Mouse (Mus musculus): ENCODE results near the gene Zscan26.
A peak's percentile ranks its signal among the peaks of the same experiment; 100 is the strongest.
"Not testable (repeated sequence)": the region's sequence is repeated elsewhere in the genome, so short reads cannot be mapped to it uniquely, and the experiment has no call there.

Zscan26 gene

GRCm38 (mm10) chr13:21453449-21453848 lies at the start of gene Zscan26:
Zscan26 (minus strand) TSS chr13:21453730.
- ATAC-seq (ENCODE audit: low TSS enrichment), result peak; percentile 99

- no peak for ATAC-seq (ENCODE audit: low TSS enrichment)
These were observed 48.8 kb upstream of the Zscan26 start for GRCm38 (mm10) chr13:21502296-21502695.

- not testable (repeated sequence) for ATAC-seq (ENCODE audit: low TSS enrichment)
These were observed 47.7 kb upstream of the Zscan26 start, which contains the start of gene Gm11273 for GRCm38 (mm10) chr13:21501182-21501581. Gm11273 (minus strand) TSS chr13:21501418.

GRCm38 (mm10) chr13:21495080-21495479 lies 41.5 kb upstream of the Zscan26 start, which contains the start of gene AK157302:
AK157302 (plus strand) TSS chr13:21495223.
- ATAC-seq (ENCODE audit: low TSS enrichment), result no peak

GRCm38 (mm10) chr13:21492847-21493246 lies 39.3 kb upstream of the Zscan26 start:
- ATAC-seq (ENCODE audit: low TSS enrichment), result no peak

- ATAC-seq (ENCODE audit: low TSS enrichment), result no peak
These were observed 33.4 kb upstream of the Zscan26 start for GRCm38 (mm10) chr13:21486881-21487280.

GRCm38 (mm10) chr13:21478759-21479670 lies 25.5 kb upstream of the Zscan26 start, which contains the start of the genes Zkscan4 and Gm10065:
Zkscan4 (plus strand) TSS chr13:21478907.
Gm10065 (minus strand) TSS chr13:21479441.
- ATAC-seq (ENCODE audit: low TSS enrichment), result peak; percentile 99

GRCm38 (mm10) chr13:21472427-21472826 lies 18.9 kb upstream of the Zscan26 start:
- ATAC-seq (ENCODE audit: low TSS enrichment), result no peak

- ATAC-seq (ENCODE audit: low TSS enrichment), result no peak
These were observed 15.6 kb upstream of the Zscan26 start for GRCm38 (mm10) chr13:21469097-21469496.

GRCm38 (mm10) chr13:21468061-21469019 lies 14.8 kb upstream of the Zscan26 start, which contains the start of gene Nkapl:
Nkapl (minus strand) TSS chr13:21468509.
- peak; percentile 99 for ATAC-seq (ENCODE audit: low TSS enrichment)

- ATAC-seq (ENCODE audit: low TSS enrichment), result no peak
These were observed 13.8 kb upstream of the Zscan26 start for GRCm38 (mm10) chr13:21467336-21467735.

GRCm38 (mm10) chr13:21462516-21462915 lies 9.0 kb upstream of the Zscan26 start:
- ATAC-seq (ENCODE audit: low TSS enrichment), result not testable (repeated sequence)

- no peak for ATAC-seq (ENCODE audit: low TSS enrichment)
These were observed 2.8 kb upstream of the Zscan26 start for GRCm38 (mm10) chr13:21456347-21456746.

GRCm38 (mm10) chr13:21454133-21454532 lies 603 bp upstream of the Zscan26 start:
- no peak for ATAC-seq (ENCODE audit: low TSS enrichment)

GRCm38 (mm10) chr13:21453042-21453441 lies 488 bp downstream of the Zscan26 start:
- peak; percentile 51 for ATAC-seq (ENCODE audit: low TSS enrichment)

- ATAC-seq (ENCODE audit: low TSS enrichment), result no peak
These were observed 5.5 kb downstream of the Zscan26 start for GRCm38 (mm10) chr13:21447856-21448614.

- ATAC-seq (ENCODE audit: low TSS enrichment), result no peak
These were observed 6.7 kb downstream of the Zscan26 start for GRCm38 (mm10) chr13:21446796-21447195.

- peak; percentile 42 for ATAC-seq (ENCODE audit: low TSS enrichment)
These were observed 12.3 kb downstream of the Zscan26 start for GRCm38 (mm10) chr13:21441207-21441572.

- peak; percentile 96 for ATAC-seq (ENCODE audit: low TSS enrichment)
These were observed 12.9 kb downstream of the Zscan26 start, which contains the start of gene Pgbd1 for GRCm38 (mm10) chr13:21440503-21441206. Pgbd1 (minus strand) TSS chr13:21441058.

- ATAC-seq (ENCODE audit: low TSS enrichment), result no peak
These were observed 18.1 kb downstream of the Zscan26 start for GRCm38 (mm10) chr13:21435476-21435875.

Measured in frontal cortex, adult (tissue).